Mouse (Mus musculus) thymus, adult 2 months (tissue): ENCODE results near the gene Eva1c. TPM values are rescaled to one million over a fixed set of nuclear protein-coding genes. Genes with fewer than 3 reads are reported as not detected.

Experiments
- DNase-seq: peaks from one replicate; pipeline ENCODE4 v3.0.0; 2021
- H3K27ac ChIP-seq: fragments of 200-500 bp; 2 replicates; pipeline ENCODE4 v1.5.1; 2012; ENCODE audit warnings: low read length, control low read depth; ENCODE audit not compliant: control insufficient read depth, insufficient read depth
- H3K27me3 ChIP-seq: fragments of 200-500 bp; 2 replicates; pipeline ENCODE4 v1.6.1; 2012; ENCODE audit warnings: mild to moderate bottlenecking, low read length, moderate library complexity, mixed read lengths; ENCODE audit not compliant: control insufficient read depth, insufficient read depth
- H3K36me3 ChIP-seq: fragments of 200-500 bp; 2 replicates; pipeline ENCODE4 v1.6.1; 2012; ENCODE audit warnings: mild to moderate bottlenecking, low read length, moderate library complexity; ENCODE audit not compliant: control insufficient read depth, insufficient read depth
- H3K4me1 ChIP-seq: fragments of 200-500 bp; replicated peaks from 2 replicates; pipeline ENCODE4 v1.6.1; 2012; ENCODE audit warnings: low read length; ENCODE audit not compliant: control insufficient read depth, insufficient read depth
- H3K4me3 ChIP-seq: fragments of 200-500 bp; 2 replicates; pipeline ENCODE4 v1.5.1; 2012; ENCODE audit warnings: mild to moderate bottlenecking, low read length, control low read depth, moderate library complexity; ENCODE audit not compliant: control insufficient read depth, insufficient read depth
- CTCF ChIP-seq: fragments of 200-500 bp; IDR thresholded peaks from 2 replicates; pipeline ENCODE4 v1.5.1; 2012; ENCODE audit warnings: mild to moderate bottlenecking, control low read depth, low read length, moderate library complexity, borderline replicate concordance; ENCODE audit not compliant: control insufficient read depth, poor library complexity, insufficient read depth; ENCODE audit errors: extremely low read depth
- POLR2A ChIP-seq: fragments of 200-500 bp; IDR thresholded peaks from 2 replicates; pipeline ENCODE4 v1.6.1; 2012; ENCODE audit warnings: mild to moderate bottlenecking, low read length, control low read depth, moderate library complexity; ENCODE audit not compliant: control insufficient read depth, poor library complexity, insufficient read depth; ENCODE audit errors: extremely low read depth
- WGBS: fragments of 180-500 bp; shearing (Covaris S2); methylation state at CpG from one replicate; pipeline ENCODE4 v1.1.7; 2018; 5-methylcytosine and 5-hydroxymethylcytosine counted together
- polyA plus RNA-seq: library from polyadenylated mRNA; depleted of rRNA; stranded (reverse); fragments of >200 nt; gene quantifications from 2 replicates; pipeline ENCODE4 v1.2.3, GENCODE M21; 2012

Gene Eva1c
- polyA plus RNA-seq, 1 experiment = 2.0 TPM

- TF ChIP-seq CTCF (no peak), POLR2A (no peak)
- Histone ChIP-seq H3K4me1 (no peaks in the 10 kb centered on the region), H3K36me3 (no peaks in the 10 kb centered on the region), H3K4me3 (no peak overlapping the region), H3K27me3 (no peaks in the 10 kb centered on the region), H3K27ac (no peak overlapping the region)
- no peak for DNase-seq
- WGBS = 83% methylated on average over 9 of the region's 9 CpGs
Measured at GRCm38 (mm10) chr16:90893792-90894191, 67.3 kb downstream of the Eva1c start.

- Histone ChIP-seq H3K27ac (no peak overlapping the region), H3K36me3 (no peaks in the 10 kb centered on the region), H3K4me3 (no peak overlapping the region), H3K27me3 (no peaks in the 10 kb centered on the region), H3K4me1 (no peaks in the 10 kb centered on the region)
- 95% methylated on average over 3 of the region's 3 CpGs for WGBS
- no peak for TF ChIP-seq POLR2A
- TF ChIP-seq CTCF = no peak
- DNase-seq = no peak
Measured at GRCm38 (mm10) chr16:90897651-90898050, 71.1 kb downstream of the Eva1c start.

DNA sequence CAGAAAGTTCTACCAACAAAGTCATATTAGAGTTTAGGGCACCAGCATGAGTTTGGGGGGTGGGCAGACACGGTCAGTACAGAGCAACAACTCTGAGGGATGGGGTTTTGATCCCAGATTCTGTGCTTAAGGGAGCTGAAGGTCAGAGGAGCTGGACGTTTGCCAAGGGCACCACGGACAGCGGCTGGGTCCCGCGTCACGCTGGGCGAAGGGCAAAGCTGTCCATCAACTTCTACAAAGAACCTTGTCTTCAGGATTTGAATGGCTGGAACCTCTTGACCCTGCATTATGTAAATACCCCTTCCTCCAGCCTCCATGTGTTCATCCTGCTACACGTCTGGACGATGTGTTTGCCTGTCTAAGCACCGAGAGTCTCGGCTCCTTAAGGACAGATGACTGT, 73.0 kb downstream of the Eva1c start:
- Histone ChIP-seq H3K27ac (no peak overlapping the region), H3K27me3 (no peaks in the 10 kb centered on the region), H3K4me1 (no peaks in the 10 kb centered on the region), H3K4me3 (no peak overlapping the region), H3K36me3 (no peaks in the 10 kb centered on the region)
- WGBS = 82% methylated on average over 12 of the region's 12 CpGs
- no peak for DNase-seq
- TF ChIP-seq CTCF (no peak), POLR2A (no peak)

DNA sequence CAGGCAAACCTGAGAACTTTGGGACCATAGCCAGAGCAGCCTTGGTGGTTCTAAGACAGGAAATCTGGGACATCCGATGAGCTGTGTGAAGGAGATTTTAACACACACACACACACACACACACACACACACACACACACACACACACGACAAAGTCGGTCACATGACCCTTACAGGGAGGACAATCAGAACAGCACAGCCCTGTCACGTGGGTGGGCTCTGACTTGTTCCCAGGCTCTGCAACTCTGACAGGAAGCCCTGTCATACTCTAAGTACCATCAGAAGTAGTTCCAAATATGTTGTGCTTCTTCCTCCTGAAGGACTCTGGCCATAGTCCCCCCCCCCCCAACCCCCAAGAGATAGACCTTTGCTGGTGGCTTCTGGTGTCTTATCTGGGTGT, 74.8 kb downstream of the Eva1c start:
- TF ChIP-seq POLR2A = no peak
- no peak for TF ChIP-seq CTCF
- H3K27me3 ChIP-seq = no peaks in the 10 kb centered on the region
- 46% methylated on average over 4 of the region's 4 CpGs for WGBS
- H3K36me3 ChIP-seq = no peaks in the 10 kb centered on the region
- DNase-seq = no peak
- no peak overlapping the region for H3K27ac ChIP-seq
- H3K4me1 ChIP-seq = no peaks in the 10 kb centered on the region
- no peak overlapping the region for H3K4me3 ChIP-seq

GRCm38 (mm10) chr16:90903300-90903699, 76.8 kb downstream of the Eva1c start:
- WGBS = 59% methylated on average over 5 of the region's 5 CpGs
- no peak for DNase-seq
- no peaks in the 10 kb centered on the region for H3K4me1 ChIP-seq
- no peaks in the 10 kb centered on the region for H3K27me3 ChIP-seq
- H3K36me3 ChIP-seq = no peaks in the 10 kb centered on the region
- H3K4me3 ChIP-seq = no peak overlapping the region
- no peak overlapping the region for H3K27ac ChIP-seq
- TF ChIP-seq CTCF (no peak), POLR2A (no peak)

DNA sequence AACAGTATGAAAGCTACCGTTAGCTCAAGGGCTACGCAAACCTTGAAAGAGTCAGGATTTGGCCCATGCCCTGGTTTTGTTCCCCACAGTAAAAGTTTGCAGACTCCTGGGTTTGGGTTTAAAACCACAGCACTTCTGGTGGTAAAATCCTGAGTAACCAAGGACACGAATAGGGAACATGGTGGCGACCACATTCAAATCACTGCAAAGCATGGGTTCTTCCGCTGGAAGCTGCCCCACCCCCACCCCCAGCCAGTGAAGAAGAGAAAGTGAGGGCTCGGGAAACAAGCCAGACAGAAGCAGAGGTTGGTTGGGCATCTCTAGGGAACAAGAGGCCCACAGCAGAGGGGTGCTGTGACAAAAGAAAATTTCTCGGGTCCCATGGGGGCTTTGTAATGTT, 80.7 kb downstream of the Eva1c start:
- WGBS = 24% methylated on average over 7 of the region's 7 CpGs
- H3K27me3 ChIP-seq = no peaks in the 10 kb centered on the region

DNA sequence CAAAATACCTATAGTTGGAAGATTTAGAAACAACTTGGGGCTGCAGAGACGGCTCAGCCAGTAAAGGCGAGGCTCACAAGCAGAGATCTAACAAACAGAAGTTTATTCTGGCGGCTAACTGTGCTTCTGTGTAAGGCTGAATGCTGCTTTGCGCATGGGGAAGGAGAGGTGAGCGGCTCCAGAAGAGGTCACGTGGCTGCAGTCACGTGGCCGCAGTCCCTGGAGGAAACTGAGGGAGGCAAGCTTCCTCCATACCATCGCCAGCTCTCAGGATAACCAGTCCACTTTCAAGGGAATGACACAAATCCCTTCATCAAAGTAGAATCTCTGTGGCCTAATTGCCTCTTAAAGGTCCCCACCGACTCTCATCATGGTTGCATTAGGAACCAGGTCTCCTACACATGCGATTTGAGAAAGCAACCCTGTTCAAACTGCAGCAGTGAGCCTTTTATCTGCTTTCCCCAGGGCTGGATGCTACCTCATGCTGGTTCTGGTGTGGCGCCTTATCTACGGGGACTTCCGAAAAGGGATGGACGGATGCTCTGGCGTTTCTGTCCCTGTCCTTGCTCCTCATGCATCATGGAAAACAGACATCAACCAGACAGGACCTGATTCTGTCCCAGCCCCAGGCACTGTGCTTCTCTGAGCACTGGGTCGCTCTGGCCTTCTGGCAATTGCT, 84.5 kb downstream of the Eva1c start:
- H3K27ac ChIP-seq = no peak overlapping the region
- H3K27me3 ChIP-seq = no peaks in the 10 kb centered on the region
- H3K4me1 ChIP-seq = no peaks in the 10 kb centered on the region
- no peak for DNase-seq
- no peak for TF ChIP-seq POLR2A
- TF ChIP-seq CTCF = no peak
- H3K4me3 ChIP-seq = no peak overlapping the region
- 83% methylated on average over 17 of the region's 17 CpGs for WGBS
- no peaks in the 10 kb centered on the region for H3K36me3 ChIP-seq

More for the DNA sequence above, 80.7 kb downstream of the Eva1c start:
- Histone ChIP-seq H3K27ac (no peak overlapping the region), H3K36me3 (no peaks in the 10 kb centered on the region), H3K4me1 (no peaks in the 10 kb centered on the region), H3K4me3 (no peak overlapping the region)
- no peak for TF ChIP-seq CTCF
- no peak for TF ChIP-seq POLR2A
- no peak for DNase-seq
